Mouse (Mus musculus): ENCODE results near the gene Platr17.

- TF ChIP-seq CTCF (IDR thresholded peaks at IDR 0.05; ENCODE audit: insufficient read depth, low read length): no peak
- TF ChIP-seq POLR2A (IDR thresholded peaks at IDR 0.05; ENCODE audit: borderline replicate concordance, extremely low read depth, low read depth, low read length): no peak
These were observed 44.1 kb downstream of the Platr17 start for GRCm38 (mm10) chr17:33948905-33949537.
